29 mouse cellular contexts compared by ENCODE assay signal in genomic region chr14:67181586-67181985, GRCm38 (mm10).
A peak's percentile ranks its signal among the peaks of the same experiment; 100 is the strongest.
DNase-seq lines count a peak whose midpoint lies in the region; ATAC-seq and TF ChIP-seq lines count a peak whose summit lies in the region.
"Had no signal": no experiment of that assay in that cellular context is flagged by ENCODE, and none has a peak within 500 bp of the region (broad histone marks: within the 10 kb centered on the region; RNA-seq: fewer than 3 reads in every experiment).

No protein-coding gene starts in this region.

- no peak overlapping the region for H3K4me3 ChIP-seq in forebrain, embryonic 14.5 days (ENCODE audit: low read depth, low read length)
- H3K4me3 ChIP-seq in forebrain, embryonic 15.5 days = no peak overlapping the region
- H3K4me3 ChIP-seq in liver, adult 2 months (ENCODE audit: insufficient read depth, low read depth, low read length) = no peak overlapping the region
- H3K4me3 ChIP-seq in midbrain, embryonic 14.5 days (replicated peaks; ENCODE audit: low read depth, low read length) = no peak overlapping the region
- no peak overlapping the region for H3K4me3 ChIP-seq in midbrain, embryonic 11.5 days (ENCODE audit: low read depth, low read length)
- H3K4me3 ChIP-seq: embryonic facial prominence, embryonic 13.5 days; heart, embryonic 13.5 days; hindbrain, embryonic 10.5 days; intestine, embryonic 15.5 days; lung, embryonic 15.5 days; midbrain, embryonic 12.5 days; neural tube, embryonic 15.5 days had no signal

- H3K79me2 ChIP-seq in liver, adult 2 months (ENCODE audit: control insufficient read depth, insufficient read depth, low read length) = no peaks in the 10 kb centered on the region

- H3K4me2 ChIP-seq in forebrain, embryonic 14.5 days (ENCODE audit: low read length) = no peak overlapping the region
- H3K4me2 ChIP-seq in forebrain, embryonic 15.5 days (replicated peaks) = no peak overlapping the region
- H3K4me2 ChIP-seq in midbrain, embryonic 14.5 days (ENCODE audit: low read length) = no peak overlapping the region
- H3K4me2 ChIP-seq in midbrain, embryonic 11.5 days = no peak overlapping the region
- H3K4me2 ChIP-seq: embryonic facial prominence, embryonic 13.5 days; heart, embryonic 13.5 days; intestine, embryonic 15.5 days; lung, embryonic 15.5 days; midbrain, embryonic 12.5 days; neural tube, embryonic 15.5 days had no signal

- 44% methylated on average over 3 of the region's 3 CpGs for WGBS in forebrain, embryonic 14.5 days
- WGBS in forebrain, embryonic 15.5 days = 44% methylated on average over 3 of the region's 3 CpGs
- 64% methylated on average over 3 of the region's 3 CpGs for WGBS in liver, adult 2 months
- WGBS in midbrain, embryonic 14.5 days = 68% methylated on average over 3 of the region's 3 CpGs
- WGBS in midbrain, embryonic 11.5 days = 70% methylated on average over 3 of the region's 3 CpGs

- TF ChIP-seq POLR2A in liver, adult 2 months (IDR thresholded peaks at IDR 0.05; ENCODE audit: extremely low read depth, insufficient read depth, low read length) = no peak

- ATAC-seq in forebrain, embryonic 14.5 days = no peak
- no peak for ATAC-seq in forebrain, embryonic 15.5 days (replicated peaks)
- no peak for ATAC-seq in midbrain, embryonic 14.5 days (ENCODE audit: low FRiP score, low TSS enrichment)
- no peak for ATAC-seq in midbrain, embryonic 11.5 days (ENCODE audit: low FRiP score)
- ATAC-seq: CD4-positive, CD25-positive, alpha-beta regulatory T cell, adult 4 months; hindbrain, embryonic 16.5 days; intestine, embryonic 15.5 days had no signal

- H3K27me3 ChIP-seq in forebrain, embryonic 14.5 days (replicated peaks; ENCODE audit: control insufficient read depth, insufficient read depth, low read length) = no peaks in the 10 kb centered on the region
- no peaks in the 10 kb centered on the region for H3K27me3 ChIP-seq in forebrain, embryonic 15.5 days
- no peaks in the 10 kb centered on the region for H3K27me3 ChIP-seq in liver, adult 2 months (ENCODE audit: control insufficient read depth, insufficient read depth, low read length)
- H3K27me3 ChIP-seq in midbrain, embryonic 14.5 days (ENCODE audit: control insufficient read depth, insufficient read depth, low read length) = no peaks in the 10 kb centered on the region
- H3K27me3 ChIP-seq in midbrain, embryonic 11.5 days (ENCODE audit: control insufficient read depth, insufficient read depth, low read length) = no peaks in the 10 kb centered on the region
- H3K27me3 ChIP-seq: intestine, embryonic 15.5 days; midbrain, embryonic 12.5 days; neural tube, embryonic 15.5 days had no signal

- no peak overlapping the region for H3K27ac ChIP-seq in forebrain, embryonic 14.5 days (ENCODE audit: low read depth, low read length)
- no peak overlapping the region for H3K27ac ChIP-seq in forebrain, embryonic 15.5 days (replicated peaks)
- no peak overlapping the region for H3K27ac ChIP-seq in liver, adult 2 months (replicated peaks; ENCODE audit: insufficient read depth, low read depth, low read length)
- H3K27ac ChIP-seq in midbrain, embryonic 14.5 days (replicated peaks; ENCODE audit: low read depth, low read length) = no peak overlapping the region
- no peak overlapping the region for H3K27ac ChIP-seq in midbrain, embryonic 11.5 days (ENCODE audit: low read depth, low read length)
- H3K27ac ChIP-seq: embryonic facial prominence, embryonic 13.5 days; heart, embryonic 13.5 days; hindbrain, embryonic 10.5 days; intestine, embryonic 15.5 days; liver, embryonic 14.5 days; lung, embryonic 15.5 days; midbrain, embryonic 12.5 days; neural tube, embryonic 15.5 days had no signal

- H3K4me1 ChIP-seq in forebrain, embryonic 14.5 days (ENCODE audit: control insufficient read depth, insufficient read depth, low read length) = no peaks in the 10 kb centered on the region; the same call in 1 of the 2 replicates
- H3K4me1 ChIP-seq in forebrain, embryonic 15.5 days = peaks cover 12% of the 10 kb centered on the region; the same call in 1 of the 2 replicates
- no peaks in the 10 kb centered on the region for H3K4me1 ChIP-seq in liver, adult 2 months (ENCODE audit: control insufficient read depth, insufficient read depth, low read length)
- H3K4me1 ChIP-seq in midbrain, embryonic 14.5 days (ENCODE audit: control insufficient read depth, insufficient read depth, low read length) = peaks cover 2% of the 10 kb centered on the region; the same call in 1 of the 2 replicates
- no peaks in the 10 kb centered on the region; the same call in 1 of the 2 replicates for H3K4me1 ChIP-seq in midbrain, embryonic 11.5 days (ENCODE audit: control insufficient read depth, insufficient read depth, low read length)
- H3K4me1 ChIP-seq: embryonic facial prominence, embryonic 13.5 days; intestine, embryonic 15.5 days; neural tube, embryonic 15.5 days had no signal

- no peaks in the 10 kb centered on the region for H3K9me3 ChIP-seq in forebrain, embryonic 14.5 days (replicated peaks; ENCODE audit: control insufficient read depth, low read length)
- no peaks in the 10 kb centered on the region for H3K9me3 ChIP-seq in forebrain, embryonic 15.5 days
- no peaks in the 10 kb centered on the region for H3K9me3 ChIP-seq in midbrain, embryonic 14.5 days (ENCODE audit: control insufficient read depth, low read length)
- H3K9me3 ChIP-seq in midbrain, embryonic 11.5 days (ENCODE audit: control insufficient read depth, low read length) = no peaks in the 10 kb centered on the region
- H3K9me3 ChIP-seq: heart, embryonic 13.5 days; hindbrain, embryonic 10.5 days; intestine, embryonic 15.5 days; lung, embryonic 15.5 days; midbrain, embryonic 12.5 days; neural tube, embryonic 15.5 days had no signal

- no peak overlapping the region for H3K9ac ChIP-seq in forebrain, embryonic 14.5 days (ENCODE audit: low read length)
- H3K9ac ChIP-seq in forebrain, embryonic 15.5 days (replicated peaks) = no peak overlapping the region
- no peak overlapping the region for H3K9ac ChIP-seq in liver, adult 2 months (ENCODE audit: low read depth, low read length)
- H3K9ac ChIP-seq in midbrain, embryonic 14.5 days (replicated peaks; ENCODE audit: low read length) = no peak overlapping the region
- H3K9ac ChIP-seq in midbrain, embryonic 11.5 days (ENCODE audit: low read length) = no peak overlapping the region
- H3K9ac ChIP-seq: embryonic facial prominence, embryonic 13.5 days; heart, embryonic 13.5 days; intestine, embryonic 15.5 days; liver, embryonic 14.5 days; lung, embryonic 15.5 days; midbrain, embryonic 12.5 days; neural tube, embryonic 15.5 days had no signal

- DNase-seq in forebrain, embryonic 14.5 days (ENCODE audit: low spot score) = peak; percentile 51
- peak; percentile 16 for DNase-seq in liver, adult 2 months (ENCODE audit: extremely low read depth, low read depth, low spot score)
- no peak for DNase-seq in liver
- peak; percentile 31 for DNase-seq in midbrain, embryonic 14.5 days
- DNase-seq in midbrain, embryonic 11.5 days (ENCODE audit: low spot score, missing footprints) = no peak
- DNase-seq in adipocyte (ENCODE audit: low spot score) = peak; percentile 18
- no peak for DNase-seq in thymus, postnatal 0 days (ENCODE audit: low spot score)
- DNase-seq: adrenal gland, adult 8-10 months; cerebellum, adult 11-12 months; cerebellum, adult 9-11 months; gastrocnemius, postnatal 10 days; heart, postnatal 10 days; kidney, adult 9 months; layer of hippocampus, postnatal 36 days; left cerebral cortex, postnatal 4 days; right cerebral cortex, adult 18-20 months; spleen, adult 18-20 months; thymus, postnatal 25 days had no signal

- H3K36me3 ChIP-seq in forebrain, embryonic 14.5 days (ENCODE audit: control insufficient read depth, insufficient read depth, low read length) = no peaks in the 10 kb centered on the region
- no peaks in the 10 kb centered on the region for H3K36me3 ChIP-seq in forebrain, embryonic 15.5 days
- no peaks in the 10 kb centered on the region for H3K36me3 ChIP-seq in liver, adult 2 months (ENCODE audit: control insufficient read depth, insufficient read depth, low read length)
- no peaks in the 10 kb centered on the region for H3K36me3 ChIP-seq in midbrain, embryonic 14.5 days (ENCODE audit: control insufficient read depth, insufficient read depth, low read length)
- no peaks in the 10 kb centered on the region for H3K36me3 ChIP-seq in midbrain, embryonic 11.5 days (ENCODE audit: control insufficient read depth, insufficient read depth, low read length)
- H3K36me3 ChIP-seq: embryonic facial prominence, embryonic 13.5 days; heart, embryonic 13.5 days; hindbrain, embryonic 10.5 days; intestine, embryonic 15.5 days; lung, embryonic 15.5 days; midbrain, embryonic 12.5 days; neural tube, embryonic 15.5 days had no signal

- no peak for TF ChIP-seq CTCF in liver, adult 2 months (IDR thresholded peaks at IDR 0.05; ENCODE audit: low read depth, low read length)

Comparison
In these comparisons a context has a peak if more than half of its experiments do, and no peak if none do; other contexts are left out.
1. DNase-seq: peak in forebrain, embryonic 14.5 days (single experiment), liver, adult 2 months (single experiment), midbrain, embryonic 14.5 days (single experiment) and adipocyte (single experiment); none in liver (single experiment), midbrain, embryonic 11.5 days (single experiment) and thymus, postnatal 0 days (single experiment).